Mouse (Mus musculus) liver, adult 2 months (tissue): ENCODE measurements around the gene Atp10b. TPM values are rescaled to one million over a fixed set of nuclear protein-coding genes. Genes with fewer than 3 reads are reported as not detected.
A peak's percentile ranks its signal among the peaks of the same experiment; 100 is the strongest.

Experiments used
- DNase-seq: peaks from one replicate; pipeline ENCODE4 v3.0.0-alpha.2; 2011; ENCODE audit warnings: low read depth, low spot score; ENCODE audit errors: extremely low read depth
- H3K27ac ChIP-seq: fragments of 200-500 bp; replicated peaks from 2 replicates; pipeline ENCODE4 v1.5.1; 2012; ENCODE audit warnings: low read depth, mild to moderate bottlenecking, control low read depth, inconsistent platforms, low read length; ENCODE audit not compliant: insufficient read depth
- H3K27me3 ChIP-seq: fragments of 200-500 bp; 2 replicates; pipeline ENCODE4 v1.6.1; 2012; ENCODE audit warnings: mild to moderate bottlenecking, moderate library complexity, low read length, inconsistent platforms; ENCODE audit not compliant: control insufficient read depth, insufficient read depth
- H3K36me3 ChIP-seq: fragments of 200-500 bp; 2 replicates; pipeline ENCODE4 v1.6.1; 2012; ENCODE audit warnings: low read length, inconsistent platforms; ENCODE audit not compliant: control insufficient read depth, insufficient read depth
- H3K4me1 ChIP-seq: fragments of 200-500 bp; 2 replicates; pipeline ENCODE4 v1.6.1; 2011; ENCODE audit warnings: low read length; ENCODE audit not compliant: control insufficient read depth, insufficient read depth
- H3K4me3 ChIP-seq: fragments of 200-500 bp; 2 replicates; pipeline ENCODE4 v1.5.1; 2011; ENCODE audit warnings: low read depth, mild to moderate bottlenecking, control low read depth, low read length, moderate library complexity; ENCODE audit not compliant: insufficient read depth
- H3K79me2 ChIP-seq: fragments of 200-500 bp; 2 replicates; pipeline ENCODE4 v1.6.1; 2012; ENCODE audit warnings: inconsistent platforms, mild to moderate bottlenecking, low read length, moderate library complexity; ENCODE audit not compliant: control insufficient read depth, insufficient read depth
- H3K9ac ChIP-seq: fragments of 200-500 bp; 2 replicates; pipeline ENCODE4 v1.6.1; 2012; ENCODE audit warnings: low read depth, mild to moderate bottlenecking, control low read depth, inconsistent platforms, low read length
- CTCF ChIP-seq: fragments of 200-500 bp; IDR thresholded peaks from 2 replicates; pipeline ENCODE4 v1.5.1; 2011; ENCODE audit warnings: low read depth, low read length, control low read depth
- POLR2A ChIP-seq: fragments of 200-500 bp; IDR thresholded peaks from 2 replicates; pipeline ENCODE4 v1.6.1; 2011; ENCODE audit warnings: low read length, control low read depth; ENCODE audit not compliant: insufficient read depth; ENCODE audit errors: extremely low read depth
- WGBS: fragments of 180-500 bp; shearing (Covaris S2); methylation state at CpG from one replicate; pipeline ENCODE4 v1.1.7; 2018; 5-methylcytosine and 5-hydroxymethylcytosine counted together
- polyA plus RNA-seq: library from polyadenylated mRNA; depleted of rRNA; stranded (reverse); fragments of >200 nt; gene quantifications from 2 replicates; pipeline ENCODE4 v1.2.3, GENCODE M21; 2012
- total RNA-seq: library from RNA; depleted of rRNA; stranded (reverse); fragments of >200 nt; gene quantifications from 2 replicates; pipeline ENCODE4 v1.2.3, GENCODE M21; 2014

The Atp10b gene
- total and polyA plus RNA-seq, 2 experiments = not detected

- Histone ChIP-seq H3K9ac (no peak overlapping the region), H3K4me1 (no peaks in the 10 kb centered on the region), H3K79me2 (no peaks in the 10 kb centered on the region), H3K27ac (no peak overlapping the region), H3K4me3 (no peak overlapping the region), H3K36me3 (no peaks in the 10 kb centered on the region), H3K27me3 (no peaks in the 10 kb centered on the region)
- 67% methylated on average over 3 of the region's 3 CpGs for WGBS
- TF ChIP-seq CTCF (no peak), POLR2A (no peak)
- no peak for DNase-seq
Observed at GRCm38 (mm10) chr11:43203580-43203979, 53.9 kb downstream of the Atp10b start.

GRCm38 (mm10) chr11:43213134-43213533 lies 63.5 kb downstream of the Atp10b start:
- peak; percentile 24 for DNase-seq
- H3K9ac ChIP-seq = no peak overlapping the region
- H3K79me2 ChIP-seq = no peaks in the 10 kb centered on the region
- no peaks in the 10 kb centered on the region for H3K36me3 ChIP-seq
- H3K4me3 ChIP-seq = no peak overlapping the region
- no peak overlapping the region for H3K27ac ChIP-seq
- H3K4me1 ChIP-seq = no peaks in the 10 kb centered on the region
- TF ChIP-seq CTCF (peak; percentile 56; the same call in 1 of the 2 replicates), POLR2A (no peak)
- H3K27me3 ChIP-seq = no peaks in the 10 kb centered on the region
- 5% methylated on average over 1 of the region's 1 CpGs for WGBS

- no peaks in the 10 kb centered on the region for H3K79me2 ChIP-seq
- 93% methylated on average over 1 of the region's 1 CpGs for WGBS
- no peak for DNase-seq
- no peak overlapping the region for H3K9ac ChIP-seq
- H3K36me3 ChIP-seq = no peaks in the 10 kb centered on the region
- no peaks in the 10 kb centered on the region for H3K4me1 ChIP-seq
- H3K27me3 ChIP-seq = no peaks in the 10 kb centered on the region
- TF ChIP-seq POLR2A (no peak), CTCF (no peak)
- H3K4me3 ChIP-seq = no peak overlapping the region
- H3K27ac ChIP-seq = no peak overlapping the region
Observed at GRCm38 (mm10) chr11:43213740-43214139, 64.1 kb downstream of the Atp10b start.

- Histone ChIP-seq H3K27me3 (no peaks in the 10 kb centered on the region), H3K27ac (no peak overlapping the region), H3K36me3 (no peaks in the 10 kb centered on the region), H3K79me2 (no peaks in the 10 kb centered on the region), H3K4me1 (no peaks in the 10 kb centered on the region), H3K4me3 (no peak overlapping the region), H3K9ac (no peak overlapping the region)
- TF ChIP-seq CTCF = no peak
- no peak for TF ChIP-seq POLR2A
- DNase-seq = peak; percentile 52
- WGBS = 33% methylated on average over 4 of the region's 4 CpGs
Observed at GRCm38 (mm10) chr11:43217021-43217420, 67.3 kb downstream of the Atp10b start.

GRCm38 (mm10) chr11:43230231-43230630 lies 80.6 kb downstream of the Atp10b start:
- Histone ChIP-seq H3K36me3 (no peaks in the 10 kb centered on the region), H3K79me2 (no peaks in the 10 kb centered on the region), H3K4me1 (no peaks in the 10 kb centered on the region), H3K27ac (no peak overlapping the region), H3K9ac (no peak overlapping the region), H3K27me3 (no peaks in the 10 kb centered on the region), H3K4me3 (no peak overlapping the region)
- WGBS = 92% methylated on average over 6 of the region's 6 CpGs
- TF ChIP-seq CTCF = no peak
- no peak for TF ChIP-seq POLR2A
- DNase-seq = no peak

- TF ChIP-seq POLR2A (no peak), CTCF (no peak)
- DNase-seq = no peak
- H3K36me3 ChIP-seq = no peaks in the 10 kb centered on the region
- H3K27ac ChIP-seq = no peak overlapping the region
- no peaks in the 10 kb centered on the region for H3K79me2 ChIP-seq
- H3K9ac ChIP-seq = no peak overlapping the region
- no peaks in the 10 kb centered on the region for H3K4me1 ChIP-seq
- H3K27me3 ChIP-seq = no peaks in the 10 kb centered on the region
- 80% methylated on average over 7 of the region's 7 CpGs for WGBS
- no peak overlapping the region for H3K4me3 ChIP-seq
Observed at GRCm38 (mm10) chr11:43232073-43232472, 82.4 kb downstream of the Atp10b start.
